Mouse (Mus musculus) monocyte, adult 5-6 weeks (primary cell): Measurements from ENCODE around the gene Mnt. TPM values are rescaled to one million over a fixed set of nuclear protein-coding genes. Genes with fewer than 3 reads are reported as not detected.
"Not testable (repeated sequence)": the region's sequence is repeated elsewhere in the genome, so short reads cannot be mapped to it uniquely, and the experiment has no call there.

Experiments
- ATAC-seq: fragments of 153-309, 156-312 bp; replicated peaks from 2 replicates; pipeline ENCODE4 v1.8.0; 2017; ENCODE audit warnings: mild to moderate bottlenecking; ENCODE audit not compliant: low TSS enrichment, insufficient number of reproducible peaks, severe bottlenecking, poor library complexity, low FRiP score
- total RNA-seq: library from RNA; stranded (forward); fragments of 200-1000, 200-491, 200-594 nt; gene quantifications from 3 replicates; pipeline ENCODE4 v1.2.3, GENCODE M21; 2017

Gene Mnt
- 8.0 to 14.0 TPM (median 9.5 TPM) in 3 replicates for total RNA-seq

GRCm38 (mm10) chr11:74830256-74831161, at the start of gene Mnt:
Mnt (plus strand) TSS chr11:74830920.
- ATAC-seq = peak; percentile 46

DNA sequence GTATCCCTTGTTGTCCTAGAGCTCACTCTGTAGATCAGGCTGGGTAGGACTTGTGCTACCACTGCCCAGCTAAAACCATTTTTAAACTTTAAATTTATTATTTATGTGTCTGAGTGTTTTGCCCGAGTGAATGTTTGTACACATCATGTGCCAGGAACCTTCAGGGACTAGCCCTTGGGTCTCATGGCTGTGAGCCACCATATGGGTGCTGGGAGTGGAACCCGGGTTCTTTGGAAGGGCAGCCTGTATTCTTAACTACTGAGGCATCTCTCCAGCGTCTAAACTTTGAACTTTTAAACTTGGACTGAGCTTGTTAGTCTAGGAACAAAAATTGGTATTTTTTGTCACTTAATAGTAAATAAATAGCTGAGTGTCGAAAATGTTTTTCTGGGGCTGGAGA, 37.8 kb upstream of the Mnt start:
- ATAC-seq = no peak

DNA sequence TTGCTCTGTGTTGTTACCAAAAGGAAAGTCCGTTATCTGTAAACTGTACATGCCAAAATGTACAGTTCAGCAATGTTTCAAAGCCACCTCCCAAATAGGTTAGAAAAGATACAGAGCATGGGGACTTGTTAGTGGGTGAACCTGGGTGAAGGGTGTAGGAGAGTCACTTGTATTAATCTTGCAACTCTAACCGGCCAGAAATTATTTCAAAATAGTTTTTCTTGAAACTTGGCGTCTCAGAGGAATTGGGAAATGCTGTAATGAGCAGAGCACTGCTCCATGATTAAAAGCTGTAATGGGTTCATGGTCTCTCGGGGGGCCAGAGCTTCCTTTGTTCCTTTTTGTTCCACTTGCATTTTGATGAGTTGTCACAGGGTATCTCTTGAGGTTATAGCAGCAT, 30.1 kb upstream of the Mnt start:
- ATAC-seq = no peak

DNA sequence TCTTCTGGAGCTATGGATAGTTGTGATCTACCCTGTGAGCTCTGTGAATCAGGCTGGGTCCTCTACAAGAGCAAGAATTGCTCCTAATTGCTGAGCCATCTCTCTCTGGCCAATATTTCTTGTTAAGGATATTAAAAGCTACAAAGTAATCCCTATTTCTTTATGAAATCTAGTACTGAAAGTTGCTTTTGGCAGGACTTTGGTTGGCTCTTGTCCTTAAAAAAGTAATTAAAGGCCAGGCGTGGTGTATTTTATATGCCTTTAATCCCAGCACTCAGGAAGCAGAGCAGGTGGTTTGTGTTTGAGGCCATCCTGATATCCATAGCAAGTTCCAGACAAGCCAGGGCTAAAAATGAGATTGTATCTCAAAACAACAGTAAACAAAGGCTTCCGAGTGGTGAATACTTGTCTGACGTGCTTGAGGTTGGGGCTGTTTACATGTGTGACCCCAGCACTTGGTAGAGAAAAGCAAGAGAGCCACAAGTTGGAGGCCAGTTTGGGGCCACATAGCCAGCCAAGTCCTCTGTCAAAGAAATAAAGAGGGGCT, 26.6 kb upstream of the Mnt start:
- ATAC-seq = no peak

- no peak for ATAC-seq
Observed at GRCm38 (mm10) chr11:74807246-74807882, 23.4 kb upstream of the Mnt start.

DNA sequence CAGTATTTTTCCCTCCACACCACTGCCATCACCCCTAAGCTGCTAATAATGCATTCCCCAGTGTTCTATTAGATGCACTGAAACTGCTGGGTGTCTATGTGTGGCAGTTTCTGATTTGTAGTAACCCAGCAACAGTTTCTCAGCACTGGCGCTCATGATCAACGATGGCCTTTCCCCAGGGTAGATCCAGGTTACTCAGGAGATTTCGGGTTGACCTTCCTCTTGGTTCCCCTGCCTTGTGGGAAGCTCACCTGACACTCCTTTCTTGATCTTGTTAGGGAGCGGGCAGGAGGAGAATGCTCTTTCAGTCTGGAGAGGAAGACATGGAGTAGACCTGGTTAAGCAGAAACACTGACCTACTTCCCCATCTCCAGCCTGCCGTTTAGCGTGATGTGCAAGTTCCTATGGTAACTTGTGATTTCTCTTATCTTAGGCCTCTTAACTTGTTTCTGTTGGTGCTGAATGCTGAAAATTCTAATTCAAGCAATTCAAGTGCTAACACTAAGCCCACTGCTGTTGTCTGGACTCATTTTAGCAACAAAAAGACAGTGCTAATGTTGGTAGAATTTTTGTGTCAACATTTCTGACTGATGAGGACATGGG, 22.4 kb upstream of the Mnt start:
- no peak for ATAC-seq

DNA sequence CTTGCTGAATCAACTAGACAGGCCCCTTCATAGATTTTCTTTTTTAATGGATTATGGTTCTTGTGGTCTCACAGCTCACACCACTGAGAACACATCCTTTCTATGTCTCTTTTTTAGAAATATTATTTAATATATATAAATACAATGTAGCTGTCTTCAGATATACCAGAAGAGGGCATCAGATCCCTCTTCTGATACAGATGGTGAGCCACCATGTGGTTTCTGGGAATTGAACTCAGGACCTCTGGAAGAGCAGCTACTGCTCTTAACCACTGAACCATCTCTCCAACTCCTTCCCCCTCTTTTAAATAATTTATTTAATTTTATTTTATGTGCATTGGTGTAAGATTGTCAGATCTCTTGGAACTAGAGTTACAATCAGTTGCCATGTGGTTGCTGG, 20.6 kb upstream of the Mnt start:
- no peak for ATAC-seq

GRCm38 (mm10) chr11:74811027-74811426, 19.7 kb upstream of the Mnt start:
- ATAC-seq = not testable (repeated sequence)

GRCm38 (mm10) chr11:74811538-74811937, 19.2 kb upstream of the Mnt start:
- ATAC-seq = no peak

DNA sequence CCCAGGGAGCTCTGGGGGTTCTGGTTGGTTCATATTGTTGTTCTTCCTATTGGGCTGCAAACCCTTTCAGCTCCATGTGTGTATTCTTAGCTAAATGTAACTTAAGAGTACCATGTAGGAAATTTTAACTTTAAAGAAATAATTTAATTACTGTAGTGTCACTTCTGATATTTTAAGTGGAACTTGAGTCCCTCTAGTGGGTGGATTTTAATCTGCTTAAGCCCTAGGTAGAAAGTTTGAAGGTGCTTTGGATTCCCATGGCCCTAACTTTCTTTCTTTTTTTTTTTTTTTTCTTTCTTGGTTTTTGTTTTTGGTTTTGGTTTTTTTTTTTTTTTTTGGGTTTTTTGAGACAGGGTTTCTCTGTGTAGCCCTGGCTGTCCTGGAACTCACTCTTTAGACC, 14.9 kb upstream of the Mnt start:
- ATAC-seq = no peak

DNA sequence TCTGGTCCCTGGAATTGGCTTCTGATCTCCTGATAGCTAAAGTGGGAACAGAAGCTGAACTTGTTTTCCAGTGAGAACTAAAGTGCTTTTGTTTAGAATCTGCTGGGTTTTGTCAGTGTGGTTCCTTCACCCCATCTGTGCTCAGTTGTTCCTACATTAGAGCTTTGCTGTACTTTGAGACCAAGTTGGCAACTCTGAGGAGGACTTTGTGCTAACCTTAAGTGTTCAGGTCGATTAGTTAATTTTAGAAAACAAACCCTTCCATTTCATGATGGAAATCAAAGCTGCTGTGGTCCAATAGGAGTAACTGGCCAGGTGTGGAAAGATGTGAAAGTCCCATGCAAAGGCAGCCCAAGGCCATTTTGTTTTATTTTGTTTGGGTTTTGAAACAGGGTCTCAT, 9.8 kb upstream of the Mnt start:
- ATAC-seq = no peak

DNA sequence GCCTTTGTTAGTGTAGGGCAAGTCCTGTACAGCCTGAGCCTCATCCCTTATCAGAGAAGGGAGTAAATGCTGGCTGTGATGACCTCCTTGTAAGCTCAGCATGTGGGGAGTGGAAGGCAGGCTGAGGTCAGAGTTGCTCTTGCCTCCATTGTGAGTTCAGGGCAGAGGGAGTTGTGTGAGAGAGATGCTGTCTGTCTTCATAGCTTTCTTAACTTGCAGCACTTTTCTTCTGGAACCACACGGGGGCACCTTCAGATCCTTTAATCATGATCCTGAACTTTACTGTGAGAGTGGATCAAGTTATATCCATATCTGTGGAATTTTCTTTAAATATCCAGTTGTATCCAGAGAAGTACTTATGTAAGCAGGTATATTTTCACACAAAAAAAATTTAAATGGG, 9.3 kb upstream of the Mnt start:
- ATAC-seq = no peak; the same call in 1 of the 2 replicates

GRCm38 (mm10) chr11:74822746-74823440, 7.8 kb upstream of the Mnt start:
- ATAC-seq = no peak

DNA sequence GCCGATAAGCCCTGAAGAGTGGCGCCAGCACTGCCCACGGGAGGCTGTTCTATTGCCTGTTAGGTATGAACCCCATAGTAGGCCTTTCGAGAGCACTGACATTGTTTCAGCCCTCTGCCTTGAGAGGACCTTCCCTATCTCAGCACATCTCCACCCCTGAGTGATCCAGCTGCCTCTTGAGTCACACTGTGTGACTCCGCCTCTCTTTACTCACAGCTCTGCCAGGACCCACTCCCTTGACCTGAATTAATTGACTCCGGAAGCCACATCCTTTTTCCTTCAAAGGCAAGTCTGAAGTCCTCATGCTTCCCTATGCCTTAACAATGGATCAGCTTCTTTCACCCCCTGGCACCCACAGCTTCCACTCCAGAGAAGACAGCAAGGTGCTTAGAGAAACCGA, 4.6 kb upstream of the Mnt start:
- ATAC-seq = no peak

DNA sequence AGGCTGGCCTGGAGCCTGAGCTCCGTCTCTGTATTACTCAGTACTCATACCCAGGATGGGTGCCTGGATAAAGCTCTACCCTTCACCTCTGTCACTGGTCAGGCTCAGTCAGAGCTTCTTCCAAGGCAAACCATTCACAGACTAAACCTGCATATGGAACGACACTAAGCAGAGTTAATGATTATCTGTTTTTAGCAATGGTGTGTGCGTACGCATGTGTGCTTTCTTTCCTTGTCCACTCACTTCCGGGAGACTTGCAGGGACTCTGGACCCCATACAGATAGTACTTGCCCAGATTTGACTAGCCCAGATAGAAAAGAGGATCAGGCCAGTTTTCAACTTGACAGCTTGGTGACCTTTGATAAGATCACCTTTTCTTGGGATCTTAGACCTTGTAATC, 4.0 kb upstream of the Mnt start:
- ATAC-seq = no peak

GRCm38 (mm10) chr11:74827791-74828403, 2.8 kb upstream of the Mnt start:
- ATAC-seq = no peak

GRCm38 (mm10) chr11:74828404-74828931, 2.3 kb upstream of the Mnt start:
- ATAC-seq = no peak

DNA sequence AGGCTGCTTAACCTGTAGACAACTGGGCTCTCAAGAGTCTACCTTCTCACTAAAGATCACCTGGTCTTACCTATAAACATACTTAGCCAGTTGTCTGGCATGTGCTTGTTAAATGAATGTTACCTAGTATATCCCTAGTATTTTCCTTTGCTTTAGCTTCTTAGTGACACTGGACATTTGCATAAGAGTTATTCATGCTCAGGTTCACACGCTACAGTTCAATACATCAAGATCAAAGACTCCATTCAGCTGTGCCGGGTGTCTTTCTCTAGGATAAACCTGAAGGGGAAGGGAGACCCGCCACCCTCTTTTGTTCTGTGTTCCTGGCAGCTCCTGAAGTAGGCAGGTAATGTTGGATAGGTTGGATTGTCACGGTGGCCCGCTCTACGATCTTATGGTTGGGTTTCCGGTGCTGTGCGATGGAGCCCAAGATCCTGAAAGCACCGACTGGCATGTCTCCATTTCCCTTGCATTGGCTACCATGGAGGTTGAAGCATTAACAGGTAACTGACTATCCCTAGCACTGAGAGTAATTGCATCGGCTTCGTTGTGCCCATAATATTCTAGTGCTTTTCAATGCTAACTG, 1.7 kb upstream of the Mnt start:
- no peak for ATAC-seq
